Mouse (Mus musculus): ENCODE measurements around the gene Slc25a21. TPM values are rescaled to one million over a fixed set of nuclear protein-coding genes. Genes with fewer than 3 reads are reported as not detected.

The Slc25a21 gene
- polyA plus RNA-seq, 1 experiment from 2014 or later, result 0.08 TPM

DNA sequence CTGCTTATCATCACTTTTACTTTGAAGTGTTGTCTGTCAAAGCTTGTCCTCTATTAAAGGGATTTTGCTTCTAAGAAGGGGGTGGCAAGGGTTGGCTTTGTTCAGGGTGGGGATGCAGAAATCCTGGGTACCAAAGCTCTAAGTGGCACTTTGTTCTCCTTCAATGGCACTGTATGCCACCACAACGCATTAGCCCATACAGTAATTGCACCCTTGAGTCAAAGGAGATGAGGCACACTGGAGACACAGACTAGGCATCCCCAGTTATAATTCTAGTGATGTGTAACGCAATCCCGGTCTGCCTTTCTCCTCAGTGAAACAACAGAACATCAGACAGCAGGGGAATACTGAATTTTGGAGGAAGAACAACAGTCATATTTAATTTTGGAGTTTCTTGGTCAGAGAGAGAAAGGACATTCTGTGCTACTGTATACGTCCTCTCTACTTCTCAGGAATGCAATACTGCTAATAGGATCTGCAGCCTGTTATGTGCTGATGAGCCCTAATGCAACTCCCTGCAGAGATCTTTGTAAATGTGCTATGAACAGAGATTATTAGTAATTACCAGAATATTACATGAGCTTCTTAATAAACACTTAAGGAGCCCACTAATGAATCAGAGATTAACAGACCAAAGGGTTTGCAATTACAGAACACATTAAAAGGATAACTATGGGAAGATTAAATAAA lies 333.3 kb downstream of the Slc25a21 start:
- Histone ChIP-seq H3K36me3 (ENCODE audit: control insufficient read depth, insufficient read depth) (no peaks in the 10 kb centered on the region), H3K27ac (ENCODE audit: low read depth, low read length) (no peak overlapping the region), H3K27me3 (replicated peaks; ENCODE audit: control insufficient read depth, insufficient read depth, low read length) (no peaks in the 10 kb centered on the region), H3K9me3 (ENCODE audit: control insufficient read depth) (no peaks in the 10 kb centered on the region), H3K4me2 (replicated peaks; ENCODE audit: low read depth) (no peak overlapping the region), H3K4me3 (ENCODE audit: low read depth, low read length) (no peak overlapping the region), H3K4me1 (replicated peaks; ENCODE audit: control insufficient read depth, insufficient read depth, low read length) (no peaks in the 10 kb centered on the region), H3K9ac (ENCODE audit: low read depth, low read length) (no peak overlapping the region)
- no peak for TF ChIP-seq CTCF (IDR thresholded peaks at IDR 0.05; ENCODE audit: low read depth)
- WGBS, result 80% methylated on average over 4 of the region's 4 CpGs
- ATAC-seq, result no peak

DNA sequence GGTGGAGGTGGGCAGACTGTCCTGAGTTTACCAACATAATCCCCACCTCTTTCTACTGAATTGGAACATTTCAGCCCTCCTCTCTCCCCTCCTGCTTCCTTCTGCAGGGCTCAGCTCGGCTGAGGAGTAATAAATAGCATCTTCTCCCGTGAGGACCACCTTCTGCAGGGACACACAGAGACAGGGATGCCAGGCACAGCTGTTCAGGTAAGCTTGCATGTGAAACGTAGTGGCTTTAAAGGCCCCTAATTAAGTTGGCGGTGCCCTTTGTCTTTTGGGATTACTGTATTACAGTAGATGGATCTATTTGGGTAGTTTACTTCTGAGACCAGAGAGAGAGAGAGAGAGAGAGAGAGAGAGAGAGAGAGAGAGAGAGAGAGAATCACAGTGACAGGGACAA lies 344.6 kb downstream of the Slc25a21 start:
- WGBS, result 47% methylated on average over 4 of the region's 4 CpGs
- Histone ChIP-seq H3K4me1 (replicated peaks; ENCODE audit: control insufficient read depth, insufficient read depth, low read length) (no peaks in the 10 kb centered on the region), H3K9me3 (ENCODE audit: control insufficient read depth) (no peaks in the 10 kb centered on the region), H3K9ac (ENCODE audit: low read depth, low read length) (no peak overlapping the region), H3K27me3 (replicated peaks; ENCODE audit: control insufficient read depth, insufficient read depth, low read length) (no peaks in the 10 kb centered on the region), H3K4me2 (replicated peaks; ENCODE audit: low read depth) (no peak overlapping the region), H3K4me3 (ENCODE audit: low read depth, low read length) (no peak overlapping the region), H3K36me3 (ENCODE audit: control insufficient read depth, insufficient read depth) (no peaks in the 10 kb centered on the region), H3K27ac (ENCODE audit: low read depth, low read length) (no peak overlapping the region)
- no peak for TF ChIP-seq CTCF (IDR thresholded peaks at IDR 0.05; ENCODE audit: low read depth)
- no peak for ATAC-seq

- no peaks in the 10 kb centered on the region for H3K9me3 ChIP-seq (ENCODE audit: control insufficient read depth)
- H3K9ac ChIP-seq (ENCODE audit: low read depth, low read length), result no peak overlapping the region
- no peak overlapping the region for H3K27ac ChIP-seq (ENCODE audit: low read depth, low read length)
- 61% methylated on average over 3 of the region's 3 CpGs for WGBS
- no peaks in the 10 kb centered on the region for H3K27me3 ChIP-seq (replicated peaks; ENCODE audit: control insufficient read depth, insufficient read depth, low read length)
- ATAC-seq, result no peak
- no peaks in the 10 kb centered on the region for H3K36me3 ChIP-seq (ENCODE audit: control insufficient read depth, insufficient read depth)
- H3K4me1 ChIP-seq (replicated peaks; ENCODE audit: control insufficient read depth, insufficient read depth, low read length), result no peaks in the 10 kb centered on the region
- TF ChIP-seq CTCF (IDR thresholded peaks at IDR 0.05; ENCODE audit: low read depth), result no peak
- H3K4me2 ChIP-seq (replicated peaks; ENCODE audit: low read depth), result no peak overlapping the region
- no peak overlapping the region for H3K4me3 ChIP-seq (ENCODE audit: low read depth, low read length)
Measured at GRCm38 (mm10) chr12:56851464-56851863, 345.8 kb downstream of the Slc25a21 start.

- Histone ChIP-seq H3K4me3 (ENCODE audit: low read depth, low read length) (no peak overlapping the region), H3K4me1 (replicated peaks; ENCODE audit: control insufficient read depth, insufficient read depth, low read length) (0 out of 2 replicates have a peak, but pooled peaks cover 3% of the 10 kb centered on the region), H3K27ac (ENCODE audit: low read depth, low read length) (no peak overlapping the region), H3K9ac (ENCODE audit: low read depth, low read length) (no peak overlapping the region), H3K4me2 (replicated peaks; ENCODE audit: low read depth) (no peak overlapping the region), H3K27me3 (replicated peaks; ENCODE audit: control insufficient read depth, insufficient read depth, low read length) (0 out of 2 replicates have a peak, but pooled peaks cover 2% of the 10 kb centered on the region), H3K36me3 (ENCODE audit: control insufficient read depth, insufficient read depth) (no peaks in the 10 kb centered on the region), H3K9me3 (ENCODE audit: control insufficient read depth) (no peaks in the 10 kb centered on the region)
- no peak for ATAC-seq
- 71% methylated on average over 1 of the region's 1 CpGs for WGBS
- no peak for TF ChIP-seq CTCF (IDR thresholded peaks at IDR 0.05; ENCODE audit: low read depth)
Measured at GRCm38 (mm10) chr12:56829945-56830344, 367.3 kb downstream of the Slc25a21 start.

DNA sequence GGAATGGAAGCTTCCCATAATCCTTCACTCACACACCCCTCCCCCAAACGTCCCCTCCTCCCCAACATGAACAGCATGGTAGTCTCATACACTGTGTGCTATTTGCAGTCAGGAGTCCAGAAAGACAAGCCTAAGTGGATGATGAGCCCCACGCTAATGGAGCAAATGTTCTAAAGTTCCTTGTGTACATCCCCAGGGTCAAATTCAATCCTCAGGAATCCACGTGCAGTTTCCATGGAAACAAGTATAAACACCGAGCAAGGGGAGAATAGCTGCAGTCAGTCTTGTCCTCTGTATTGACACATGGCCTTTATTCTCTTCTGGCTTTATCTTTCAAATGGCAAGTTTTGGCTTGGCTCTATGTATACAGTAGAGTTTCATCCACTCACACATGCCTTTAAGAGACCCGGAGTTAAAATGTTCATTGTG lies 367.8 kb downstream of the Slc25a21 start:
- no peak for ATAC-seq
- H3K4me1 ChIP-seq (replicated peaks; ENCODE audit: control insufficient read depth, insufficient read depth, low read length), result 0 out of 2 replicates have a peak, but pooled peaks cover 3% of the 10 kb centered on the region
- no peak overlapping the region for H3K4me2 ChIP-seq (replicated peaks; ENCODE audit: low read depth)

GRCm38 (mm10) chr12:56827808-56828384 lies 369.4 kb downstream of the Slc25a21 start:
- Histone ChIP-seq H3K4me2 (replicated peaks; ENCODE audit: low read depth) (0 out of 2 replicates have a peak overlapping the region, but pooled peaks have one; percentile 17), H3K9me3 (ENCODE audit: control insufficient read depth) (no peaks in the 10 kb centered on the region), H3K9ac (ENCODE audit: low read depth, low read length) (no peak overlapping the region), H3K36me3 (ENCODE audit: control insufficient read depth, insufficient read depth) (no peaks in the 10 kb centered on the region), H3K4me1 (replicated peaks; ENCODE audit: control insufficient read depth, insufficient read depth, low read length) (0 out of 2 replicates have a peak, but pooled peaks cover 3% of the 10 kb centered on the region), H3K4me3 (ENCODE audit: low read depth, low read length) (no peak overlapping the region), H3K27ac (ENCODE audit: low read depth, low read length) (no peak overlapping the region), H3K27me3 (replicated peaks; ENCODE audit: control insufficient read depth, insufficient read depth, low read length) (0 out of 2 replicates have a peak, but pooled peaks cover 4% of the 10 kb centered on the region)
- no peak for TF ChIP-seq CTCF (IDR thresholded peaks at IDR 0.05; ENCODE audit: low read depth)
- 37% methylated on average over 8 of the region's 8 CpGs for WGBS
- ATAC-seq, result peak; percentile 57; the same call in 1 of the 2 replicates

More for the DNA sequence above, 367.8 kb downstream of the Slc25a21 start:
- Histone ChIP-seq H3K36me3 (ENCODE audit: control insufficient read depth, insufficient read depth) (no peaks in the 10 kb centered on the region), H3K27ac (ENCODE audit: low read depth, low read length) (no peak overlapping the region), H3K4me3 (ENCODE audit: low read depth, low read length) (no peak overlapping the region), H3K9ac (ENCODE audit: low read depth, low read length) (no peak overlapping the region), H3K27me3 (replicated peaks; ENCODE audit: control insufficient read depth, insufficient read depth, low read length) (0 out of 2 replicates have a peak, but pooled peaks cover 4% of the 10 kb centered on the region), H3K9me3 (ENCODE audit: control insufficient read depth) (no peaks in the 10 kb centered on the region)
- 14% methylated on average over 5 of the region's 5 CpGs for WGBS
- TF ChIP-seq CTCF (IDR thresholded peaks at IDR 0.05; ENCODE audit: low read depth), result no peak
